Mouse (Mus musculus): ENCODE measurements around the gene Gjb6. TPM values are rescaled to one million over a fixed set of nuclear protein-coding genes. Genes with fewer than 3 reads are reported as not detected.

The Gjb6 gene
- polyA plus RNA-seq, 1 experiment from 2014 or later, result 7.6 TPM

DNA sequence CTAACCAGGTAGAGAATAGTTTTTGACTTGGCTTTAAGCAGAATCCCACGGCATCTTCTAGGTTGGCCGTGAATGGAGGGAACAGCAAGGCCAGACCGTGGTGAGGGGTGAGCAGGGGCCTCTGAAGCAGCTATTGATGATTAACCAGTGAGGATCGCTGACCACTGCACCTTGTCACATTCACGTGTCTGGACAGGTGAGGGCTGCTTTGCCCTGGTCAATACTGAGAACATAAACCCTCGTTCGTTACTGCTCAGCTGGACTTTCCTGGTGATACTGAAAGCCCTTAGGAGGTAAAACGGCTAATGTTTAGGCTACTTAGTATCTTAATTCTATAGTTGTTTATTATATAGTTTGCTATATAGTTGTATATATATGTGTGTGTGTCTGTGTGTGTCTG is 26.3 kb downstream of the Gjb6 start:
- Histone ChIP-seq H3K4me3 (no peak overlapping the region), H3K27ac (replicated peaks) (no peak overlapping the region), H3K9ac (replicated peaks) (no peak overlapping the region), H3K27me3 (peaks cover 54% of the 10 kb centered on the region), H3K9me3 (no peaks in the 10 kb centered on the region), H3K4me2 (replicated peaks) (no peak overlapping the region), H3K4me1 (peaks cover 18% of the 10 kb centered on the region), H3K36me3 (no peaks in the 10 kb centered on the region)
- WGBS, result 83% methylated on average over 8 of the region's 8 CpGs
- no peak for ATAC-seq (replicated peaks)

DNA sequence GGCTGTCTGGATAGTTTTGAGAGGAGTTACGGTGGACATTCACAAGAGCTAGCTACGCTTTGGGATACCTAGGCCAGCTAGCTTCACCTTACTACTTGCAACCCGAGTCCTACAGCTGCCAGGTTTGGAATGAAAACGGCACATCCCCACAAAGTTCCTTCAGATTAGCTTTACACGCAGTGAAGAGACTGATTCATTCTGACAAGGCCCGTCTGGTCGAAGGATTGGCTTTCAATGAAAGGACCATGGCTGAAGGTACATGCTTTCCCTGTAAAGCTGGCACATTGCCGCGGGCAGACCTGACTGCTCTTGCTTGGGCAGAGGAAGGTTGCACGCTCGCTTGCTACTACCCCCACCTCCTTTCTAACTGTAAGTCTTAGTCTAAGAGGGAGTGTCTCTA is 27.7 kb downstream of the Gjb6 start:
- H3K27ac ChIP-seq (replicated peaks), result no peak overlapping the region
- H3K27me3 ChIP-seq, result peaks cover 58% of the 10 kb centered on the region
- 46% methylated on average over 11 of the region's 11 CpGs for WGBS
- no peak overlapping the region for H3K9ac ChIP-seq (replicated peaks)
- no peak overlapping the region for H3K4me2 ChIP-seq (replicated peaks)
- H3K4me3 ChIP-seq, result no peak overlapping the region
- no peaks in the 10 kb centered on the region for H3K36me3 ChIP-seq
- peaks cover 18% of the 10 kb centered on the region for H3K4me1 ChIP-seq
- no peak for ATAC-seq (replicated peaks)
- no peaks in the 10 kb centered on the region for H3K9me3 ChIP-seq

DNA sequence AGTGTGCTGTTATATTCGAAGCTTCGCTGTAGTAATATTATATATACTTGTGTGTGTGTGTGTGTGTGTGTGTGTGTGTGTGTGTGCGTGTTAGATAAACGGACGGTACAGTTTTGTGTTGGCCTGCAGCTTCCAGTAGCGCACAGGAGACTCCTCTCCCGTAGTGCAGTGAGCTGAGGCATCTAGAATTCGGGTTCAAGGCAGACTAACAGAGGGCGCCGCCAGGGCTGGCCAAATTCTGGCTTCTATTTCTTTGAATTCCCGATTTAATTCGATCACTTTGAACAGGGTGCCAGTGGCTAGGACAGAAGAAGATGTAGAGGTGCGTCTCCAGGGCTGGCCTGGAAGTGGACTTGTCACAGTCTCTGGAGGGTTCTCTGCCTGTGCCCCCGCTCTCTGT is 28.3 kb downstream of the Gjb6 start:
- ATAC-seq (replicated peaks), result no peak
- Histone ChIP-seq H3K27ac (replicated peaks) (no peak overlapping the region), H3K27me3 (peaks cover 58% of the 10 kb centered on the region), H3K36me3 (no peaks in the 10 kb centered on the region), H3K4me1 (peaks cover 18% of the 10 kb centered on the region), H3K4me2 (replicated peaks) (peak overlapping the region; percentile 99), H3K9ac (replicated peaks) (no peak overlapping the region), H3K9me3 (no peaks in the 10 kb centered on the region), H3K4me3 (peak overlapping the region; percentile 54; the same call in 1 of the 2 replicates)
- WGBS, result 12% methylated on average over 14 of the region's 14 CpGs

DNA sequence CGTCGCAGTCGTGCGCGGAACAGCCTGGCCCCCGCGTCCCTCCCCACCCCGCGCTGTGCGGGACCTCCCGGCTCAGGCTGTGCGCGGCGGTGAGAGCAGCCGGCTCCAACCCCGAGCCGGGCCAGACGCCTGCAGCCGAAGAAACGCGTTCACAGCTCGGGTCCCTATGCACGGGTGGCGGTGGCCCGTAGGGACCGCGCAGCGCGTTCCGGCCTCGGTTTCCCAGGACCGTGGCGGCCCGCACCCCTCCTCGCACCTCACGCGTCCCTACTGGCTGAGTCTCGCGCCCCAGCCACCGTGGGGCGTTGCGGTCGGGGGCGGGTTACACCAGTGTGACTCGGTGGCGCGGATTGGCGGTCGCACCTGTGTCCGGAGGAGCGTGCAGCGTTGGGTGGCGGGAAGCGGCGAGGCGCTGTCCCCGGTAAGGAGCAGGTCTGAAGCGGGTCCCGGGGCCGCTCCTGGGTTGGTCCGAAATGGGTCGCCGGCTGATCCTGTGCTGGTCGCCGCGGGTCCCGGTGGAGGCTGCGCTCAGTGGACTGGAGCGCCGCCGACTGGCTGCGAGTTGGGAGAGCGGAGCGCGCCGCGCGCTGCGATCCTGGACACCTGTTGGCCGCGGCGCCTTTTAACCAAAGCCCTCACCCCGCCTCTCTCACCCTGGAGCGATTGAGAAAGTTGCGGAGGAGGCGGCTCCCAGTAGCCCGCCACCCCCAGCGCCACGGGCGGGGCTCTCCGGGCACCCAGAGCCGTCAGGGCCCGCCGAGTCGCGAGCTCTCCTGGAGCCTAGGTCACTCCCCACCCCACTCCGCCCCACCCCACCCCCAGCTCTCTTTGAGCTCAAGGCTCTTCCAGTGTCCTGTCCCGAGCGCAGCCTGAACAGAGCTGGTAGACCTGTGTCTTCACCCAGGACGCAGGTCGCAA is 29.0 kb downstream of the Gjb6 start, which contains the start of gene Gjb2:
Gjb2 (minus strand) TSS at position 597 of the 918 bp plus-strand sequence.
- Histone ChIP-seq H3K4me1 (peaks cover 18% of the 10 kb centered on the region), H3K4me3 (peak within 1 kb of the TSS; percentile 54), H3K27ac (replicated peaks) (no peak within 1 kb of the TSS), H3K9ac (replicated peaks) (peak within 1 kb of the TSS; percentile 42), H3K27me3 (peaks cover 58% of the 10 kb centered on the region), H3K9me3 (no peaks in the 10 kb centered on the region), H3K36me3 (no peaks in the 10 kb centered on the region), H3K4me2 (replicated peaks) (peak within 1 kb of the TSS; percentile 99)
- peak; percentile 78 for ATAC-seq (replicated peaks)
- under 1% methylated on average over 99 of the region's 101 CpGs for WGBS

DNA sequence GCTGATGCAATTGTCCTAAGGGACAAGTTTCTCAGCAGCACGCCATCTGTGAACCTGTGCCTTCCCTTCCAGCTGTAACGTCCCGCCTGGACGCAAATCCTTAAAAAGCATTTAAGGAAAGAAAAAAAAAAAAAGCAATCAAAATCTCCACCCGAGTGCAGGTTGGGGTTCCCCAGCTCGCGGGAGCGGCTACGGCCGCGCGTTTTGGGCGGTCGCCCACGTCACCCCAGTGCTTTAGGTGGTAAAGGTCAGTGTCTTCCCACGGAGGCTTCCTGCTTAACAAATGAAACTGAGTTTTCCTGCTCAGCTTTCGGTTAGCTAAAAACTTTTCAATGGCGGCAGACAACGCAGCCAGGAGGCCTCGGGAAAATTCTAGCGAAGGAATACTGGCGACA is 29.7 kb downstream of the Gjb6 start:
- peak overlapping the region; percentile 54 for H3K4me3 ChIP-seq
- H3K27me3 ChIP-seq, result peaks cover 58% of the 10 kb centered on the region
- 3% methylated on average over 22 of the region's 22 CpGs for WGBS
- H3K27ac ChIP-seq (replicated peaks), result no peak overlapping the region
- H3K36me3 ChIP-seq, result no peaks in the 10 kb centered on the region
- H3K4me2 ChIP-seq (replicated peaks), result peak overlapping the region; percentile 99
- H3K4me1 ChIP-seq, result peaks cover 18% of the 10 kb centered on the region
- H3K9me3 ChIP-seq, result no peaks in the 10 kb centered on the region
- no peak for ATAC-seq (replicated peaks)
- H3K9ac ChIP-seq (replicated peaks), result peak overlapping the region; percentile 42

DNA sequence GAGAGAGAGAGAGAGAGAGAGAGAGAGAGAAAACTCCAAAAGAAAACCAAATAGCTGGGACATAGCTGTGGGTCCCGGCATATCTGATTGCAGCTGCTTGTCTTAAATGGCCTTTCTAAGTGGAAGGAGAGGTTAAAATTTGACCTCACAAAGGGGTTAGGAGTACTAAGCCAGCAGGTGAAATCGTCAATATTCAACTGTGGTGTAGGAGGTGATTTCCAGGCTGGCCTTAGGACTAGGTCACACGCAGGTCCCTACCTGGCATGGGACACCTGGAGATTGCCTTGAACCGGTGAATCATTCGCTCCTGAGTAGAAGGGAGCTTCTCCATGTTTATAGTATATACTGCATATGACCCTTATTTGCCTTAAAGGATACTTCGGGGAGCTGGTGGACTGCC is 30.3 kb downstream of the Gjb6 start:
- Histone ChIP-seq H3K4me3 (no peak overlapping the region), H3K9me3 (no peaks in the 10 kb centered on the region), H3K4me2 (replicated peaks) (no peak overlapping the region), H3K9ac (replicated peaks) (no peak overlapping the region), H3K27me3 (peaks cover 58% of the 10 kb centered on the region), H3K27ac (replicated peaks) (no peak overlapping the region), H3K36me3 (no peaks in the 10 kb centered on the region), H3K4me1 (peaks cover 18% of the 10 kb centered on the region)
- WGBS, result 55% methylated on average over 6 of the region's 6 CpGs
- no peak for ATAC-seq (replicated peaks)

DNA sequence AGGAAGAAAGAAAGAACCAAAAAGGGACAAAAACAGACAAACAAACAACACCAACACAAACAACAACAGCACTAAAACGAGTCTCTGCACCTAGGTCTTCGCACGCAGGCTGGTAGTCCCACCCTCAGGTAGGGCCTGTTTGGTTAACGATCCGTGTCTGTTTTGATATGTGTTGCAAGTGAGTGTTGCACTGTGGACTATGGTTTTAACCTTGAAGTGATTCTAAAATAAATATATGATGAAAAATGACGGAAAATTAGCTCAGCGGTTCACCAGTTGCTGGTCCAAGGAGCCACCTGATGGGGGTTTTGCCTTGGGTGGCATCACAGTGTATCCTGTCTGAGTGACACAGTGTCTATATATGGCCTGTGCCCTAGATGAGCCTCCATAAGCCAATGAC is 31.8 kb downstream of the Gjb6 start:
- no peaks in the 10 kb centered on the region for H3K36me3 ChIP-seq
- no peak overlapping the region for H3K9ac ChIP-seq (replicated peaks)
- H3K9me3 ChIP-seq, result no peaks in the 10 kb centered on the region
- no peak overlapping the region for H3K27ac ChIP-seq (replicated peaks)
- H3K27me3 ChIP-seq, result peaks cover 47% of the 10 kb centered on the region
- no peak overlapping the region for H3K4me3 ChIP-seq
- no peak overlapping the region for H3K4me2 ChIP-seq (replicated peaks)
- peaks cover 18% of the 10 kb centered on the region for H3K4me1 ChIP-seq
- 92% methylated on average over 7 of the region's 7 CpGs for WGBS
- no peak for ATAC-seq (replicated peaks)

DNA sequence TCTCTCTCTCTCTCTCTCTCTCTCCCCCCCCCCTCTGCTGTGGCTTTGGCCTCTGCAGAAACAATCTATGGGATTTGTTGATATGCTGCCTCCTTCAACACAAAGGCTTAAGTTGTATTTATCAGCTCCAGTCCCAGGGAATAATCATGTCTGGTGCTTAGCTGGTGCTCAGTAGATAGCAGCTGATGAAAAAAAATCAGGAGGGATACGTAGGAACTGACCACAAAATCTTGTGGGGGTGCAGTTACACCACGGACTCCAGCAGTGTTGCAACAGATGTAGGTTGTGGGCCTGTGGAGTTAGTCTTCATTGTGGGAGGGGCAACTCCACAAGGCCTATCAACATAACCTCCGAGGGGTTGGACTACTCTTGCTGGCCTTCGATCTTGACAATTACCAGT is 37.6 kb downstream of the Gjb6 start:
- H3K4me2 ChIP-seq (replicated peaks), result no peak overlapping the region
- H3K4me1 ChIP-seq, result no peaks in the 10 kb centered on the region
- H3K9ac ChIP-seq (replicated peaks), result no peak overlapping the region
- H3K9me3 ChIP-seq, result no peaks in the 10 kb centered on the region
- WGBS, result 85% methylated on average over 4 of the region's 4 CpGs
- H3K27ac ChIP-seq (replicated peaks), result no peak overlapping the region
- no peaks in the 10 kb centered on the region for H3K36me3 ChIP-seq
- H3K27me3 ChIP-seq, result no peaks in the 10 kb centered on the region
- H3K4me3 ChIP-seq, result no peak overlapping the region
- no peak for ATAC-seq (replicated peaks)

DNA sequence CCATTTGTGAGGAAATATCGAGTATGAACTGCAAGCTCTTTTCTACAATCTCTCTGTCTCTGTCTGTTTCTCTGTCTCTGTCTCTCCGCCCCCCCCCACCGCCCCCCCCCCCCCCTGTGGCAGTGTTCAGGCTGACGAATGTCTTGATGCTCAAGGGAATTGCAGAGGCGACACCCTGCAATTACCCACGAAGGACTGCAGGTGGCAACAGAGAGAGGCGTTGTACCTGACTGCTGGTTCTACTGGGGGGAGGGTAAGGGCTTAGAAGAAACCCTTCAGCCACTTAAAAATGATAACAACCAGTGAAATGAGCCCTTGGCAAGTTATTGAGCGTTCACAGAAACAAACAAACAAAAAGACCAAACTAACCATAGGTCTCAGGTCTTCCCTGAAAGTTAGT is 40.4 kb downstream of the Gjb6 start:
- Histone ChIP-seq H3K36me3 (no peaks in the 10 kb centered on the region), H3K9ac (replicated peaks) (no peak overlapping the region), H3K27ac (replicated peaks) (no peak overlapping the region), H3K27me3 (no peaks in the 10 kb centered on the region), H3K9me3 (no peaks in the 10 kb centered on the region), H3K4me3 (no peak overlapping the region), H3K4me1 (no peaks in the 10 kb centered on the region), H3K4me2 (replicated peaks) (no peak overlapping the region)
- ATAC-seq (replicated peaks), result no peak
- WGBS, result 6% methylated on average over 8 of the region's 8 CpGs

DNA sequence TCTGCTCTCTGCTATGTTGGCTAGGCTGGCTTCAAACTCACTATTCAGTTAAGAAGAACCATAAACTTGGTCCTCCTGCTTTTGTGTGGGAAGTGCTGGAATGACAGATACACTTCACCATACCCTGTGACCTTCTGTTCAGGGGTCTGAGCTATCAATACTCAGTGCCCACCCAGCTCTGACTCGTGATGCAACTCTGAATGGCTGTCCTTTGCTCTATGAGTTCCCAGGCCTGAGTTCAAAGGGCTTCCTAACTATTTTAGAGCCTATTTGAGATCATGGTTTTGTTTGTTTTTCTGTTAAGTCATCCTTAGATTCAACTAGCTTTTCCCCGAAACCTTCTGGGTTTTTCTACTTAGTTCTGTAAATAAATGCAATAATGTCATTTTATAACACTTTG is 43.4 kb downstream of the Gjb6 start:
- WGBS, result 63% methylated on average over 2 of the region's 2 CpGs
- Histone ChIP-seq H3K4me2 (replicated peaks) (no peak overlapping the region), H3K9me3 (no peaks in the 10 kb centered on the region), H3K4me3 (no peak overlapping the region), H3K27me3 (no peaks in the 10 kb centered on the region), H3K27ac (replicated peaks) (no peak overlapping the region), H3K36me3 (no peaks in the 10 kb centered on the region), H3K9ac (replicated peaks) (no peak overlapping the region), H3K4me1 (no peaks in the 10 kb centered on the region)
- ATAC-seq (replicated peaks), result no peak

DNA sequence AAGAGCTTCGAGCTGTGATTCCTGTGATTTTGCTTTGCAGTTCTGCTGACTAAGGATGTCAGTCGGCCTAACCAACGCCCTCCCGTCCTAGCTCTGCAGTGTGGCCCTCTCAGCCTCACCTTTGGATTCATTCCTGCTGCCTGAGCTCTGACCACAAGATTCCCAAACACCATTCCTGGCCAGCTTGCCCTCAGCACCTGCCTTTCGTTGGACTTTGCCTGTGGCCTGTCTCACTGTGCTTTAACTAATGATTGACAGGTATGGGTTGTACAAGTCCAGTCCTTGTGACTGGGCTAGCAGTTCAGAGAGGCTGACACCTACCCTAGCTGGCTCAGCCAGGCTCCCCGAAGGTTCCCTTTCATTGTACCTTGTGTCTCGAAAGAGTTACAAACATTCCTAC is 44.3 kb downstream of the Gjb6 start:
- Histone ChIP-seq H3K4me3 (no peak overlapping the region), H3K9me3 (no peaks in the 10 kb centered on the region), H3K27me3 (no peaks in the 10 kb centered on the region), H3K9ac (replicated peaks) (no peak overlapping the region), H3K27ac (replicated peaks) (no peak overlapping the region), H3K4me2 (replicated peaks) (no peak overlapping the region), H3K4me1 (no peaks in the 10 kb centered on the region), H3K36me3 (no peaks in the 10 kb centered on the region)
- WGBS, result 87% methylated on average over 7 of the region's 7 CpGs
- no peak for ATAC-seq (replicated peaks)

DNA sequence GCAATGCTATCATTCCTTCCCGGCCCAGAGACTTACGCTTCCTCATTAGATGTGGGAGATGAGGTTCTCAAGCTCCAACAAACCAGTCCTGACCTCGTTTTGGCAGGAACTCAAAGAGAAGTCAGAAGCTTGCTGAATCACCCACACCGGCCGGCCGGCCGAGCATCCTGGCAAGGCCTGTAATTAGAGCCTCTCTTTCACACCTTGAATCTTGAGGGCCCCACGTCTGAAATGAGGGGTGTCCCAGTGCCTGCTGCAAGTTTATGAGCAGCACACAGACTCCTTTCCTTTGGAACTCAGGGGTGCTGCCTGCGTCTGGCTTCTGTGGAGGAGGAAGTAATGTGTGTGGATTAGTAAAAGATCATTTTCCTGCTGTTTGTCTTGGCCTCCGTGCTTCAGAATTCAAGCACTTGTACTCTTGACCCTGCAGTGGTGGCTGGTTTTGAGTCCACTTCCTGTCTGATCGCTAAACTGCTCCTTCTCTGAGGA is 49.2 kb downstream of the Gjb6 start:
- Histone ChIP-seq H3K9ac (replicated peaks) (no peak overlapping the region), H3K9me3 (no peaks in the 10 kb centered on the region), H3K27me3 (no peaks in the 10 kb centered on the region), H3K36me3 (no peaks in the 10 kb centered on the region), H3K4me2 (replicated peaks) (no peak overlapping the region), H3K27ac (replicated peaks) (no peak overlapping the region), H3K4me3 (no peak overlapping the region), H3K4me1 (no peaks in the 10 kb centered on the region)
- WGBS, result 67% methylated on average over 11 of the region's 11 CpGs
- no peak for ATAC-seq (replicated peaks)
